Mouse (Mus musculus): Measurements from ENCODE around the gene Slc38a4. TPM values are rescaled to one million over a fixed set of nuclear protein-coding genes. Genes with fewer than 3 reads are reported as not detected.

Gene Slc38a4
- polyA plus RNA-seq, 1 experiment from 2014 or later: 61.9 TPM

- no peaks in the 10 kb centered on the region for H3K4me1 ChIP-seq (replicated peaks)
- H3K36me3 ChIP-seq (replicated peaks): no peaks in the 10 kb centered on the region
- no peak overlapping the region for H3K9ac ChIP-seq
- peaks cover 20% of the 10 kb centered on the region for H3K27me3 ChIP-seq
- no peak overlapping the region for H3K4me2 ChIP-seq
- WGBS (ENCODE audit: insufficient replicate concordance): 53% methylated on average over 12 of the region's 12 CpGs
- H3K9me3 ChIP-seq (replicated peaks): no peaks in the 10 kb centered on the region
- no peak overlapping the region for H3K27ac ChIP-seq (replicated peaks)
- no peak overlapping the region for H3K4me3 ChIP-seq (replicated peaks)
- ATAC-seq (ENCODE audit: insufficient read depth): no peak
Observed at GRCm38 (mm10) chr15:97050436-97050835, 5.3 kb downstream of the Slc38a4 start.

- WGBS (ENCODE audit: insufficient replicate concordance): 59% methylated on average over 10 of the region's 10 CpGs
- no peak for ATAC-seq (ENCODE audit: insufficient read depth)
- no peak overlapping the region for H3K4me2 ChIP-seq
- no peak overlapping the region for H3K9ac ChIP-seq
- H3K27me3 ChIP-seq: peaks cover 16% of the 10 kb centered on the region
- no peak overlapping the region for H3K4me3 ChIP-seq (replicated peaks)
- no peaks in the 10 kb centered on the region for H3K36me3 ChIP-seq (replicated peaks)
- no peak overlapping the region for H3K27ac ChIP-seq (replicated peaks)
- no peaks in the 10 kb centered on the region for H3K4me1 ChIP-seq (replicated peaks)
- no peaks in the 10 kb centered on the region for H3K9me3 ChIP-seq (replicated peaks)
Observed at GRCm38 (mm10) chr15:97050011-97050410, 5.7 kb downstream of the Slc38a4 start.

- H3K27me3 ChIP-seq: peaks cover 9% of the 10 kb centered on the region
- no peak overlapping the region for H3K9ac ChIP-seq
- 0 out of 2 replicates have a peak, but pooled peaks have one; percentile 28 for ATAC-seq (ENCODE audit: insufficient read depth)
- H3K36me3 ChIP-seq (replicated peaks): no peaks in the 10 kb centered on the region
- no peak overlapping the region for H3K4me3 ChIP-seq (replicated peaks)
- no peaks in the 10 kb centered on the region for H3K4me1 ChIP-seq (replicated peaks)
- H3K4me2 ChIP-seq: no peak overlapping the region
- 61% methylated on average over 11 of the region's 11 CpGs for WGBS (ENCODE audit: insufficient replicate concordance)
- H3K9me3 ChIP-seq (replicated peaks): no peaks in the 10 kb centered on the region
- H3K27ac ChIP-seq (replicated peaks): no peak overlapping the region
Observed at GRCm38 (mm10) chr15:97049281-97049841, 6.4 kb downstream of the Slc38a4 start.

- no peak overlapping the region for H3K27ac ChIP-seq (replicated peaks)
- no peak overlapping the region for H3K4me3 ChIP-seq (replicated peaks)
- no peak overlapping the region for H3K9ac ChIP-seq
- no peak for ATAC-seq (ENCODE audit: insufficient read depth)
- no peaks in the 10 kb centered on the region for H3K9me3 ChIP-seq (replicated peaks)
- 49% methylated on average over 5 of the region's 5 CpGs for WGBS (ENCODE audit: insufficient replicate concordance)
- no peaks in the 10 kb centered on the region for H3K4me1 ChIP-seq (replicated peaks)
- no peaks in the 10 kb centered on the region for H3K36me3 ChIP-seq (replicated peaks)
- H3K4me2 ChIP-seq: no peak overlapping the region
- H3K27me3 ChIP-seq: 0 out of 2 replicates have a peak, but pooled peaks cover 3% of the 10 kb centered on the region
Observed at GRCm38 (mm10) chr15:97048267-97048666, 7.5 kb downstream of the Slc38a4 start.

GRCm38 (mm10) chr15:97043921-97044320 is 11.8 kb downstream of the Slc38a4 start:
- Histone ChIP-seq H3K4me3 (replicated peaks) (no peak overlapping the region), H3K4me1 (replicated peaks) (0 out of 2 replicates have a peak, but pooled peaks cover 3% of the 10 kb centered on the region), H3K27ac (replicated peaks) (no peak overlapping the region), H3K36me3 (replicated peaks) (no peaks in the 10 kb centered on the region), H3K9me3 (replicated peaks) (no peaks in the 10 kb centered on the region), H3K27me3 (no peaks in the 10 kb centered on the region), H3K9ac (no peak overlapping the region), H3K4me2 (no peak overlapping the region)
- WGBS (ENCODE audit: insufficient replicate concordance): 78% methylated on average over 13 of the region's 13 CpGs
- ATAC-seq (ENCODE audit: insufficient read depth): no peak

GRCm38 (mm10) chr15:97042001-97042491 is 13.7 kb downstream of the Slc38a4 start:
- ATAC-seq (ENCODE audit: insufficient read depth): no peak
- 0 out of 2 replicates have a peak overlapping the region, but pooled peaks have one; percentile 0 for H3K27ac ChIP-seq (replicated peaks)

GRCm38 (mm10) chr15:97041182-97041581 is 14.6 kb downstream of the Slc38a4 start:
- WGBS (ENCODE audit: insufficient replicate concordance): 65% methylated on average over 9 of the region's 9 CpGs
- H3K4me3 ChIP-seq (replicated peaks): no peak overlapping the region
- H3K9ac ChIP-seq: no peak overlapping the region
- H3K4me2 ChIP-seq: peak overlapping the region; percentile 1; the same call in 1 of the 2 replicates
- 0 out of 2 replicates have a peak, but pooled peaks cover 6% of the 10 kb centered on the region for H3K4me1 ChIP-seq (replicated peaks)
- H3K9me3 ChIP-seq (replicated peaks): no peaks in the 10 kb centered on the region
- H3K27me3 ChIP-seq: no peaks in the 10 kb centered on the region
- ATAC-seq (ENCODE audit: insufficient read depth): no peak
- no peak overlapping the region for H3K27ac ChIP-seq (replicated peaks)
- no peaks in the 10 kb centered on the region for H3K36me3 ChIP-seq (replicated peaks)

More at GRCm38 (mm10) chr15:97042001-97042491, 13.7 kb downstream of the Slc38a4 start:
- H3K9me3 ChIP-seq (replicated peaks): no peaks in the 10 kb centered on the region
- H3K4me1 ChIP-seq (replicated peaks): 0 out of 2 replicates have a peak, but pooled peaks cover 6% of the 10 kb centered on the region
- H3K36me3 ChIP-seq (replicated peaks): no peaks in the 10 kb centered on the region
- H3K4me3 ChIP-seq (replicated peaks): no peak overlapping the region
- no peaks in the 10 kb centered on the region for H3K27me3 ChIP-seq
- 58% methylated on average over 7 of the region's 7 CpGs for WGBS (ENCODE audit: insufficient replicate concordance)
- no peak overlapping the region for H3K9ac ChIP-seq
- H3K4me2 ChIP-seq: no peak overlapping the region

- H3K27me3 ChIP-seq: no peaks in the 10 kb centered on the region
- H3K4me3 ChIP-seq (replicated peaks): no peak overlapping the region
- 47% methylated on average over 8 of the region's 8 CpGs for WGBS (ENCODE audit: insufficient replicate concordance)
- H3K4me2 ChIP-seq: no peak overlapping the region
- 0 out of 2 replicates have a peak, but pooled peaks cover 6% of the 10 kb centered on the region for H3K4me1 ChIP-seq (replicated peaks)
- no peaks in the 10 kb centered on the region for H3K36me3 ChIP-seq (replicated peaks)
- no peak for ATAC-seq (ENCODE audit: insufficient read depth)
- H3K9ac ChIP-seq: no peak overlapping the region
- H3K9me3 ChIP-seq (replicated peaks): no peaks in the 10 kb centered on the region
- H3K27ac ChIP-seq (replicated peaks): no peak overlapping the region
Observed at GRCm38 (mm10) chr15:97037710-97038109, 18.0 kb downstream of the Slc38a4 start.

GRCm38 (mm10) chr15:97035892-97036291 is 19.9 kb downstream of the Slc38a4 start:
- H3K36me3 ChIP-seq (replicated peaks): no peaks in the 10 kb centered on the region
- 57% methylated on average over 6 of the region's 6 CpGs for WGBS (ENCODE audit: insufficient replicate concordance)
- no peak overlapping the region for H3K27ac ChIP-seq (replicated peaks)
- no peak for ATAC-seq (ENCODE audit: insufficient read depth)
- no peaks in the 10 kb centered on the region for H3K27me3 ChIP-seq
- no peaks in the 10 kb centered on the region for H3K9me3 ChIP-seq (replicated peaks)
- H3K9ac ChIP-seq: no peak overlapping the region
- 0 out of 2 replicates have a peak, but pooled peaks cover 2% of the 10 kb centered on the region for H3K4me1 ChIP-seq (replicated peaks)
- H3K4me2 ChIP-seq: no peak overlapping the region
- no peak overlapping the region for H3K4me3 ChIP-seq (replicated peaks)

- H3K4me3 ChIP-seq (replicated peaks): no peak overlapping the region
- no peak for ATAC-seq (ENCODE audit: insufficient read depth)
- no peaks in the 10 kb centered on the region for H3K9me3 ChIP-seq (replicated peaks)
- H3K4me1 ChIP-seq (replicated peaks): 0 out of 2 replicates have a peak, but pooled peaks cover 2% of the 10 kb centered on the region
- no peak overlapping the region for H3K4me2 ChIP-seq
- no peaks in the 10 kb centered on the region for H3K36me3 ChIP-seq (replicated peaks)
- H3K9ac ChIP-seq: no peak overlapping the region
- H3K27ac ChIP-seq (replicated peaks): no peak overlapping the region
- 49% methylated on average over 9 of the region's 9 CpGs for WGBS (ENCODE audit: insufficient replicate concordance)
- H3K27me3 ChIP-seq: no peaks in the 10 kb centered on the region
Observed at GRCm38 (mm10) chr15:97033485-97033991, 22.2 kb downstream of the Slc38a4 start.

GRCm38 (mm10) chr15:97031886-97032285 is 23.9 kb downstream of the Slc38a4 start:
- Histone ChIP-seq H3K4me3 (replicated peaks) (no peak overlapping the region), H3K4me2 (no peak overlapping the region), H3K27me3 (no peaks in the 10 kb centered on the region), H3K9ac (no peak overlapping the region), H3K4me1 (replicated peaks) (peaks cover 6% of the 10 kb centered on the region; the same call in 1 of the 2 replicates), H3K9me3 (replicated peaks) (no peaks in the 10 kb centered on the region), H3K27ac (replicated peaks) (no peak overlapping the region), H3K36me3 (replicated peaks) (no peaks in the 10 kb centered on the region)
- 53% methylated on average over 5 of the region's 5 CpGs for WGBS (ENCODE audit: insufficient replicate concordance)
- no peak for ATAC-seq (ENCODE audit: insufficient read depth)

Measured in liver, embryonic 15.5 days (tissue).